Mouse (Mus musculus): ENCODE measurements around the gene Arrb1.

Arrb1 gene

GRCm38 (mm10) chr7:99573351-99573750 is 38.1 kb downstream of the Arrb1 start:
- in situ Hi-C loops (cut with MboI, MseI): no loop called here

GRCm38 (mm10) chr7:99578246-99578645 is 43.0 kb downstream of the Arrb1 start:
- in situ Hi-C loops (cut with MboI, MseI): no loop called here

GRCm38 (mm10) chr7:99579491-99580190 is 44.4 kb downstream of the Arrb1 start:
- in situ Hi-C loops (cut with MboI, MseI): no loop called here

GRCm38 (mm10) chr7:99580247-99580646 is 45.0 kb downstream of the Arrb1 start:
- in situ Hi-C loops (cut with MboI, MseI): no loop called here

GRCm38 (mm10) chr7:99582306-99582705 is 47.0 kb downstream of the Arrb1 start:
- in situ Hi-C loops (cut with MboI, MseI): no loop called here

GRCm38 (mm10) chr7:99582867-99583266 is 47.6 kb downstream of the Arrb1 start:
- in situ Hi-C loops (cut with MboI, MseI): no loop called here

- in situ Hi-C loops (cut with MboI, MseI): no loop called here
Measured at GRCm38 (mm10) chr7:99583625-99584024, 48.4 kb downstream of the Arrb1 start.

- in situ Hi-C loops (cut with MboI, MseI): loop anchor here (5.0 kb wide), 1 partner anchor 89 kb away; no protein-coding TSS in a partner anchor
Measured at GRCm38 (mm10) chr7:99585976-99586375, 50.7 kb downstream of the Arrb1 start.

- in situ Hi-C loops (cut with MboI, MseI): no loop called here
Measured at GRCm38 (mm10) chr7:99590064-99590463, 54.8 kb downstream of the Arrb1 start.

- in situ Hi-C loops (cut with MboI, MseI): no loop called here
Measured at GRCm38 (mm10) chr7:99590646-99591045, 55.4 kb downstream of the Arrb1 start.

- in situ Hi-C loops (cut with MboI, MseI): no loop called here
Measured at GRCm38 (mm10) chr7:99592669-99593068, 57.4 kb downstream of the Arrb1 start.

GRCm38 (mm10) chr7:99593868-99594803 is 58.9 kb downstream of the Arrb1 start:
- in situ Hi-C loops (cut with MboI, MseI): no loop called here

GRCm38 (mm10) chr7:99598722-99599121 is 63.5 kb downstream of the Arrb1 start:
- in situ Hi-C loops (cut with MboI, MseI): no loop called here

- in situ Hi-C loops (cut with MboI, MseI): no loop called here
Measured at GRCm38 (mm10) chr7:99603875-99604662, 68.8 kb downstream of the Arrb1 start.

- in situ Hi-C loops (cut with MboI, MseI): no loop called here
Measured at GRCm38 (mm10) chr7:99605058-99605457, 69.8 kb downstream of the Arrb1 start.

GRCm38 (mm10) chr7:99606303-99606702 is 71.0 kb downstream of the Arrb1 start:
- in situ Hi-C loops (cut with MboI, MseI): no loop called here

- in situ Hi-C loops (cut with MboI, MseI): no loop called here
Measured at GRCm38 (mm10) chr7:99606766-99607165, 71.5 kb downstream of the Arrb1 start.

GRCm38 (mm10) chr7:99607632-99608031 is 72.4 kb downstream of the Arrb1 start:
- in situ Hi-C loops (cut with MboI, MseI): no loop called here

- in situ Hi-C loops (cut with MboI, MseI): loop anchor here in 1 of 2 experiments (5.0 kb wide), 1 partner anchor 89 kb away; no protein-coding TSS in a partner anchor
Measured at GRCm38 (mm10) chr7:99618264-99618663, 83.0 kb downstream of the Arrb1 start.

GRCm38 (mm10) chr7:99618860-99619259 is 83.6 kb downstream of the Arrb1 start:
- in situ Hi-C loops (cut with MboI, MseI): loop anchor here in 1 of 2 experiments (5.0 kb wide), 1 partner anchor 88 kb away; no protein-coding TSS in a partner anchor

GRCm38 (mm10) chr7:99625722-99626375 is 90.6 kb downstream of the Arrb1 start:
- in situ Hi-C loops (cut with MboI, MseI): loop anchor here in 1 of 2 experiments (5.0 kb wide), 1 partner anchor 571 kb away; no protein-coding TSS in a partner anchor
